Mouse (Mus musculus) CH12.LX (cell line): ENCODE measurements at regions not wholly inside any gene's neighbourhood (a gene's known extent, or its start where the extent isn't known, plus 50 kb on each side); places are given as distances from the start of the nearest gene placed in this dataset.

Experiments
- CTCF ChIP-seq, 2 experiments: IDR thresholded peaks in 1 of 2; conservative IDR thresholded peaks in 1 of 2; 2 replicates each; pipeline ENCODE4 v1.5.1; 2011 to 2012; ENCODE audit warnings: low read depth in 2 of 2, low read length in 2 of 2, improper control_type of control experiment in 1 of 2, inconsistent platforms in 1 of 2, mild to moderate bottlenecking in 1 of 2, moderate library complexity in 1 of 2
- EP300 ChIP-seq: IDR thresholded peaks from 2 replicates; pipeline ENCODE4 v1.6.1; 2011; ENCODE audit warnings: low read length, improper control_type of control experiment
- MAX ChIP-seq: IDR thresholded peaks from 2 replicates; pipeline ENCODE4 v1.6.1; 2011; ENCODE audit warnings: low read length, improper control_type of control experiment
- MAZ ChIP-seq: IDR thresholded peaks from 2 replicates; pipeline ENCODE4 v1.6.1; 2012; ENCODE audit warnings: low read depth, mild to moderate bottlenecking, inconsistent platforms, low read length, improper control_type of control experiment, moderate library complexity
- NELFE ChIP-seq: IDR thresholded peaks from 2 replicates; pipeline ENCODE4 v1.6.1; 2011; ENCODE audit warnings: low read depth, low read length, improper control_type of control experiment
- POLR2A ChIP-seq: IDR thresholded peaks from 2 replicates; pipeline ENCODE4 v1.6.1; 2011; ENCODE audit warnings: low read depth, mild to moderate bottlenecking, improper control_type of control experiment, low read length
- TBP ChIP-seq: conservative IDR thresholded peaks from 2 replicates; pipeline ENCODE4 v1.6.1; 2011; ENCODE audit warnings: low read depth, low read length, improper control_type of control experiment
- ZMIZ1 ChIP-seq: IDR thresholded peaks from 2 replicates; pipeline ENCODE4 v1.6.1; 2012; ENCODE audit warnings: low read depth, mild to moderate bottlenecking, inconsistent platforms, low read length, improper control_type of control experiment

GRCm38 (mm10) chr3:4744611-4745010 is 1006.0 kb upstream of the Gm8797 start:
- TF ChIP-seq POLR2A, result no peak
- TF ChIP-seq CTCF (conservative IDR thresholded peaks at IDR 0.05 in 1 of 2, IDR thresholded peaks at IDR 0.05 in 1 of 2; ENCODE audit: low read depth in 2 of 2, low read length in 2 of 2), result no peak
- TF ChIP-seq TBP, result no peak
- no peak for TF ChIP-seq EP300
- no peak for TF ChIP-seq MAZ
- TF ChIP-seq ZMIZ1, result no peak
- TF ChIP-seq MAX, result no peak
- no peak for TF ChIP-seq NELFE
